Mouse (Mus musculus) 416B (cell line): ENCODE data around the gene Lpar1.
A peak's percentile ranks its signal among the peaks of the same experiment; 100 is the strongest.

Experiments
- DNase-seq: peaks from one replicate; pipeline ENCODE4 v3.0.0; 2011; ENCODE audit warnings: low read depth

Lpar1 gene

DNA sequence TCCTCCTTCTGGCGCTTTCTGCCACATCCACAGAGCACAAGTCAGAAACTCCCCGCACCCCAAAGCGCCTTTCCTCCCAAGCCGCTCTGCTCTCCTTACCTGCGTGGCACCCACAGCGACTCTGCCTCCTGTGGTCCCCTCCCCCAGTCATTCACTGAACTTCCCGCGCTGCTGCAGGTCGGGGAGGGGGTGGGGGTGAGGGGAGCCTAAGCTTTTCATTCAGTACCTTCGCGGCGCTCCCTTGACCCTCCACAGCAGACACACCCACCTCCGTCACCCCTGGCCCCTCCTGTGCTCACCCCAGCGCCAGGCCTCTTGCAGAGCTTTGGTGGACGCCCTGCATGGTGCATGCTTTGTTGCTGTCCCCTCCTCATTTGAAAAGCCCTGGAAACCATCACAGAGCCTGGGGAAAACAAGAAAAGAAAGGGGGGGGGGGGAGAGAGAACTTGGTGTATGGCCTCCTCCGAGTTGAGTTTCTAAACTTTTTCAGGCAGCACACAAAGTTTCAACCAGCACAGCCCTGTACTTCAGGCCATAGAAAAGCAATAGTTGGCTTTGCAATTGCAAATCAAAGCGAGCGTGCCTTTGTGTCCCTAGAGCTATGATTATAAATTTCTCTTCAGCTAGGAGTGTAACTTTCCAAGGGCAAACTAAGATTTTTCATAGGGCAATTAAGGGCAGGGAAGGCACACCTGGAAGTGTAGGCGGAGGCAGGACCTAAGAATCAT is at the start of gene Lpar1:
Gene Lpar1 (minus strand): TSS at position 268 of the 728 bp plus-strand sequence.
- no peak for DNase-seq

DNA sequence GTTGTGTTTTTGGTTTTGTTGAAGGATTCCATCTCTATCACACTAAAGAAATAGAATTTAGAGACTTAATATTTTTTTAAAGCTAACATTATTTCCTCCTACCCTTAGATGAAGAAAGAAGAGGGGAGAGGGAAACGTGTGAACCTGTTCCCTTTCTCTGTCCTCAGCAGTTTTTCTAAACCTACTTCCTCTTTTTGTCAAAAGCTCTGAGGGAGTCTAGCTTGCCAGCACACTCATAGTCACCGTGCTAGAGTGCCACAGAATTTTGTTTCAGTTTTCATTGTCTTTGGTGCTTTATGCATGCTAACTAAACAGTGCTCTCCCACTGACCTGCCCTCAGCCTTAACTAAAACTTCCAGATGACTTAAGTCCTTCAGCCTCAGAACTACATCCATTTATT is 32.2 kb upstream of the Lpar1 start:
- peak; percentile 79 for DNase-seq

- peak; percentile 41 for DNase-seq
Observed at GRCm38 (mm10) chr4:58581191-58581590, 27.5 kb upstream of the Lpar1 start.

DNA sequence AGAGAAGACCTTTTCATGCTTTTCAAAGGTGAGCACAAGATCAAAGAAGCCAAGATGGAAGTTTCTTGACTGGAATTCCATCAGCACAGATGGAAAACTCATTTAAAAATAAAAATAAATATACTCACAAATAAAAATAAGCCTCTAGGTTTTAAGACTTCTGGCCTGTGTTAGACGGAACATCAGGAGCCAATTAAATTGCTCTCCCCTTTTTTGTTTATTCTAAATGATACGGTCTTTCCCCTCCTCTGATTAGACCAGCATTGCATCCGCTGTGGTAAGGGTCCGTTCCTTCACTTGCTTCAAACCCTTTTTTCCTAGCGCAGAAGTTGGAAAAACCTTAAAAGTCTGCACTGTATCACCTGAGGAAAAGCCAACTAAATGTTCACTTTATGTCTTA is 26.8 kb upstream of the Lpar1 start:
- DNase-seq, result no peak

GRCm38 (mm10) chr4:58580098-58580497 is 26.4 kb upstream of the Lpar1 start:
- DNase-seq, result no peak

DNA sequence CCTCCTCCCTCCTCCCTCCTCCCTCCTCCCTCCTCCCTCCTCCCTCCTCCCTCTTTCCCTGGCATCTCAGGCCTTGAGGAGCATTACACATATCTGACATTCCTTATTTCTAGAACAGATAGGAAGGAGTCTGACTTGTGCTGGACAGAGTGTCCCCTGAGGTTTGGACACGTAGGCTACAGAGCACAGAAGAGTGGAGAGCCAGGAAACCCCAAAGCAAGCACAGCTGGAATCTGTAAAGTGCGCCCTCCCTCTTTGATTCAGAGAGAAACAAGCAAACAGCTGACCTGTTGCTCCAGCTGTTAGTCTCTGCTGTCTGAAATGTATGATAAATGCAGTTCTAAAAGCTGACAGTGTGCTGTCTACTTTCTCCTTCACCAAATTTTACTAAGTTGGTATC is 24.8 kb upstream of the Lpar1 start:
- DNase-seq, result peak; percentile 11

DNA sequence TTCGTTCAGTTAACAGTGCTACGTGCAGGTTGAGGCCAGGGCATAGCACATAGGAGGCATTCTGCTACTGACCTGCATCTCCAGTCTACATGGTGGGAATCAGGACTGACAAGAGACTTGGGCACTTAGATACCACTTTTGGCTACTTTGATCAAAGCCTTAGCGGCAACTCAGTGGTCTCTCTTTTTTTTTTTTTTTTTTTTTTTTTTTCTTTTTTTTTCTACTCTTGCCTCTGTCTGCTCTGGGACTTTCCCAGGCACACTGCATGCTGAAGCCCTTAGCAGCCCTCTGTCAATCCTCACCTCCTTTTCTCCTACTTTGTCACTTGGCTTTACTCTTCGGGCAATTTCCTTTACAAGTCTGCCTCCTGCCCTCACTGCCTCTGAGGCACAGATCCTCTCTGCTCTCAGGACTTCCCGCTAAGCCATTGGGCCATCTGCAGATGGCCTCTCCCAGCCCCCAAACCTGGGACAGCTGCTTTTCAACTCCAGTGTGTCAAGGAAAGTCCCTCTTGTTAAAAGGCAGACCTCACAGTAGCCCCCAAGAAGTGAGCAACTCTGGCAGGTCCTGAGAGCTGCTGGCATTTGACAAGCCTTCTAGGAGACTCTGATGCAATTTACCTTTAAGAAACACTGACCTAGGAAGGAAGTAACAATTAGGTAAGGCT is 23.8 kb upstream of the Lpar1 start:
- no peak for DNase-seq

- DNase-seq, result no peak
Observed at GRCm38 (mm10) chr4:58575831-58576230, 22.1 kb upstream of the Lpar1 start.

- DNase-seq, result no peak
Observed at GRCm38 (mm10) chr4:58574024-58574423, 20.3 kb upstream of the Lpar1 start.

- no peak for DNase-seq
Observed at GRCm38 (mm10) chr4:58572446-58572845, 18.7 kb upstream of the Lpar1 start.

DNA sequence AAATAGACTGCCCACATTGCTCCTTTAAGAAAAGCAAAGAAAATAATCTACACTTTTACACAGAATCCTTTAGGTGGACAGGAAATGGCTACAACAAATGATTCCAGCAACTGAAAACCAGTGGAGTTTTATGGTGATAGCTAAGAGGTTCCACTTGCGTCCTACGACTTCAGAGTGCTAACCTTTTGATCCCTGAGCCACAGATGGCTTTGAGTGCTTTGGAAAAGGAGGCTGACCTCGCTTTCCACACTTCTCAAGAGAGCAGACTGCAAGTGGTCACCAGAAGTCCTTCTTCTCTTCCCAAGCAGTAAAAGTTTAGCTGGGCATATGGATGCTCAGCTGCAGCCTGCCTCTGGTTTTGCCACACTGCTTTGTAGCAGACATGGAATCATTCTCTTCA is 18.0 kb upstream of the Lpar1 start:
- DNase-seq, result no peak

DNA sequence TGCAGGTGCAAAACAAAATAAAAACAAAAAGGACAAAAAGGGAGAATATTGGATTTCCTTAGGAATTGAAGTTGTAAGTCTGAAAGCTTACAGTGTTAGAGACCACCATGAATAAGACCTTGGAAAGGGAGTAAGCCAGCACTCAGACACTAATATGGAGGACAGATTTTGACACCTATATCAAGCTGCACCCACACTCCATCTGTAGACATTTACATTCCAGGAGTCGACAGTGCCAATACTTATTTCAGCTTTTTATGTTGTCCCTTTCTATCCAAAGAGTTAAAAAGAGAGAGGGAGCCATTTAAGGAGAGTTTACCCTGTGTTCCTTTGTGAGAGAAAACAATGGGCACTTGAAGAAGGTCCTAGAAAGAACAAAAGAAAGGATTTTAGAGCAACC is 17.5 kb upstream of the Lpar1 start:
- no peak for DNase-seq

- DNase-seq, result no peak
Observed at GRCm38 (mm10) chr4:58568486-58568885, 14.8 kb upstream of the Lpar1 start.

GRCm38 (mm10) chr4:58562776-58563175 is 9.1 kb upstream of the Lpar1 start:
- DNase-seq, result peak; percentile 61

- no peak for DNase-seq
Observed at GRCm38 (mm10) chr4:58557001-58557400, 3.3 kb upstream of the Lpar1 start.

DNA sequence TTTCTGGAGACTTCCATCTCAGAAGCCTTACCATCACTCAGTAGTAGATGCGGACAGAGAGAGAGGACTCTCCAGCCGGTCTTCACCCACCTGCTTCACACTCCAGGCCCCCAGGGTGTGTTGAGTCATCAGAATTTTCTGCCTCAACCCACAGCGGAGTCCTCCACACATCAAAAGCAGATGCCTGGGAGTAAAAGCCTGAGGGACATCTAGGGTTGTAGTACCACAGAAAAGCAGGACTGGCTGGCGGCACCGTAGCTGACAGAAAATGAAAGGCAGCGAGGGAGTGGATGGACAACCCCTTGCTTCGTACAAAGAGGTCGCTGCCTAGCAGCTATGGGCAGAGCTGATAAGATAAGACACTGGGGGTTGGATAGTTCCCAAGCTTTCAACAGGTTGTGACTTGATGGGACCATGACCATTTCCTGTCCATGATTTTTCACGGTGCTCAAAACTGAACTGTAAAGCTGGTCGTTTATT is 701 bp upstream of the Lpar1 start:
- peak; percentile 14 for DNase-seq

- peak; percentile 61 for DNase-seq
Observed at GRCm38 (mm10) chr4:58552731-58553630, 717 bp downstream of the Lpar1 start.

DNA sequence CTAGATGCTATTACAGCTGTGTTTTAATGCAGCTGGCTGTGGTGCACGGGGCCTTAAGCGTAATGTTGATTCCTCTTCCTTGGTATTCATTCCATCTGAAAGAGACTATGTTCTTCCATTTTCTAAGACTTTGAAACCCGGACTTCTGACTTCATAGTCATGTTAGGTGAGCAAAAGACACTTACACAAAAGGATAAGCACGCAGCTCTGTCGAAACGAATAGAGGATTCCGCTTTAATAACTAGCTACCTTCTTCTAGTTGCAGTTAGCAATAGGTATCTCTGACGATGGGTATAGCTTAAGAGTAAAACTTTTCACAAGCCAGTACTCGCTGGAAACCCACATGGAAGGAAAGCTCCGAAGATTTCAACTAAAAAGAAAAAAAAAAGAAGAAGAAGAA is 1.5 kb downstream of the Lpar1 start:
- no peak for DNase-seq

DNA sequence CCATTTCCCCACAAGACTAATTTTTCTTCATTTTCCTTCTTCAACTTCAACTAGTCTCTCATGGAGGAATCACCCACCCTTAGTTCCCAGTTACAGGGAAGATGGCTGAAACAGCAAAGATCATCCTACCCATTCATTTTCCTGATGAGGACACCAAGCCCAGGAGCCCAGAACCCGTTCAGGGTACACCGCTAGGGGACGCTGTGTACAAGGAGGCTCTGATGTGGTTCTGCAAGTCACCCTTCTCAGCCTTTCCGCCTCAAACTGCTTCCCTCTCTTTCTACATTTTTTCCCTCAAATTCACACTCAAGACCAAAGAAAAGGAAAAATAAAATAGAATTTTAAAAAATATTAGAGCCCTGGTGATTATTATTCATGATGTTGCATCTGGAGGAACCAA is 1.9 kb downstream of the Lpar1 start:
- peak; percentile 86 for DNase-seq

DNA sequence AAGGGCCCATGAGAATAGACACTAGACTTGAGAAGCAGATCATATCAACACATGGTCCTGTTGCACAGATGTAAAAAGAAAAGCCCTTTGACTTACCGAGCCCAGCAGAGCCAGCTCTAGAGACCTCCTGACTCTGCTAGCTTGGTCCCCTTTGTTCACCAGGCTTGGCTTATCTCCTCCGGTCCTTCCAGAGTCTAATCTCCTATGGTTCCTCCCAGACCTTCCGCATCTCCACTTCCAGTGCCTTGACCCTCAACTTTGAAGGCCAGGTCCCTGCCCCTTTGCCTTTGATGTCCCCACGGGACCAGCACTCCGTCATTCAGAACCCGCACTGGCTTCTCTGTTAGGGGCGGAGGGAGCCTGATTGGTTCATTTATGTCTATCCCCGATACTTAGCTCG is 6.0 kb downstream of the Lpar1 start:
- DNase-seq, result no peak

DNA sequence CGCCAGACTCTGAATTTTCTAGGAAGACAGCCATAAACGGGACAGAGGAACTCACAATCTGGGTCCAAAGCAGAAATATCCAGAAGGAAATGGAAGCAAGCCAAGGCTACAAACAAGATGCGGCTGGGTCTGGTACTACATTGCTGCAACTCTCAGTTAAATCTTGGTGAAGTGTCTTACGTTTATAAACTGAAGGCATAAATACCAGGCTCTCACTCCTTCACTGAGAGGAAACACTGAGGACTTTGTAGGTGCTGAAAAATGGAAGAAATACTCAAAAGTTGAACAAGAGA is 6.5 kb downstream of the Lpar1 start:
- DNase-seq, result no peak

DNA sequence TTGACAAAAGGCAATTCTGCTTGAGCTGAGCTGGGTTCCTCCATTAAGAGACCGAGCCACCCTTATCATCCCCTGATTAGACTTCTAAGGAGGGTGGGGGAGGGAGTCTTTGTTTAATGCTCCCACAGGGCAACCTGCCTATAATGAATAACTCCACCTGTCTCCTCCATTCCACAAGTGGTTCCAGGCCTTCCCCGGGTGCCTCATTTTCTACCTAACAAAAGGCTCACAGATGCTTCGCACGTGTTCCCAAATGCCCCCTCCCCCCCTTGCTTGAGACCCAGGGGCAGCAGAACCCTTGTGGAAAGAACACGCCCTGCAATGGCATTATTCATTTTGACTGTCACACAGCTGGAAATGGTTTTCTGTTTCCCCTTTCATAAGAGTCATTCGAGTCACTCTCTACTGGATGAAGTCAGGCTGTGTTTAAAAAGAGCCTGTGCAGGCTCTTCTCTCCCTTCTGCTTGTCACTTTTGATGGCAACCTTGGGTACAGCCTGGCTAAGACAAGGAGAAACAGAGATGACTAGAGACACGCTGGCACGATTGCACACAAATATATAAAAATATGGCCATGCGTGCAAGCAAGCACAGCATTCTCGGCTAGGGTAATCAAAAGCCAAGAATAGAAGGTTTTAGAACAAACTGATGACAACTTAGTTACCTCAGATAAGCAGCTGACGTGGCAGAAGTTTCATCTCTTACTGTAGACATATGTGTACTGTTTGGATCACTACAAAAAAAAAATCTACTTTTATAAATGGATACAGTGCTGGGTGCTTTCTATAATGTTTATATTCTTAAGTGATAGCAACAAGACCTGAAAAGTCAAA is 7.0 kb downstream of the Lpar1 start:
- no peak for DNase-seq
